Mouse (Mus musculus): ENCODE data around the gene Hrct1. TPM values are rescaled to one million over a fixed set of nuclear protein-coding genes. Genes with fewer than 3 reads are reported as not detected.

Gene Hrct1
- polyA plus RNA-seq, 1 experiment from 2014 or later = 0.29 TPM

GRCm38 (mm10) chr4:43733186-43733585 is 6.2 kb downstream of the Hrct1 start:
- 83% methylated on average over 5 of the region's 5 CpGs for WGBS
- no peak overlapping the region for H3K4me2 ChIP-seq (ENCODE audit: low read length)
- H3K27me3 ChIP-seq (ENCODE audit: control insufficient read depth, insufficient read depth, low read depth, low read length) = no peaks in the 10 kb centered on the region
- ATAC-seq = no peak
- no peaks in the 10 kb centered on the region for H3K4me1 ChIP-seq (ENCODE audit: control insufficient read depth, insufficient read depth, low read length)
- H3K9me3 ChIP-seq (replicated peaks; ENCODE audit: control insufficient read depth, low read length, poor library complexity, severe bottlenecking) = no peaks in the 10 kb centered on the region
- no peak overlapping the region for H3K4me3 ChIP-seq (ENCODE audit: low read depth, low read length)
- H3K36me3 ChIP-seq (ENCODE audit: control insufficient read depth, insufficient read depth, low read length) = no peaks in the 10 kb centered on the region
- H3K9ac ChIP-seq (ENCODE audit: low read depth, low read length) = no peak overlapping the region
- H3K27ac ChIP-seq (ENCODE audit: low read length) = no peak overlapping the region

DNA sequence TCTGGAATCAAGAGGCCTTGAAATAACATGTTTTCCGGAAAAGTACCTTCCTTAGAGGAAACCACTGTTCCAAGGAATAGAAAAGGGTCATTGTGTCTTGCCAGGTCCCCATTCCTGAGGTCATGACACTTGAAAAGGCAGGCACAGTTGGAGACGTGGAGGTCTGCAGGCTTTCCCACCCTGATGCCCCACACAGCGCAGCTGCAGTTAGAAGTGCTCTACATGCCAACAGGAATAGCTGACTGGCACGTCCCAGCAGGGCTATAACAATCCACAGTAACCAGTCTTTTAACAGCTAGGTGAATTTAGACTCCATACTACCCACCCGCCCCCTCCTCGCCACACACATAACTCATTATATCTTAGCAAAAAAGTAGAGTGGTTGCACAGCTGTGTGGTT is 10.2 kb downstream of the Hrct1 start:
- ATAC-seq = no peak
- Histone ChIP-seq H3K27me3 (ENCODE audit: control insufficient read depth, insufficient read depth, low read depth, low read length) (no peaks in the 10 kb centered on the region), H3K9ac (ENCODE audit: low read depth, low read length) (no peak overlapping the region), H3K27ac (ENCODE audit: low read length) (no peak overlapping the region), H3K4me2 (ENCODE audit: low read length) (no peak overlapping the region), H3K9me3 (replicated peaks; ENCODE audit: control insufficient read depth, low read length, poor library complexity, severe bottlenecking) (no peaks in the 10 kb centered on the region), H3K4me1 (ENCODE audit: control insufficient read depth, insufficient read depth, low read length) (no peaks in the 10 kb centered on the region), H3K36me3 (ENCODE audit: control insufficient read depth, insufficient read depth, low read length) (no peaks in the 10 kb centered on the region), H3K4me3 (ENCODE audit: low read depth, low read length) (no peak overlapping the region)
- whole genome bisulfite sequencing = 67% methylated on average over 6 of the region's 6 CpGs

DNA sequence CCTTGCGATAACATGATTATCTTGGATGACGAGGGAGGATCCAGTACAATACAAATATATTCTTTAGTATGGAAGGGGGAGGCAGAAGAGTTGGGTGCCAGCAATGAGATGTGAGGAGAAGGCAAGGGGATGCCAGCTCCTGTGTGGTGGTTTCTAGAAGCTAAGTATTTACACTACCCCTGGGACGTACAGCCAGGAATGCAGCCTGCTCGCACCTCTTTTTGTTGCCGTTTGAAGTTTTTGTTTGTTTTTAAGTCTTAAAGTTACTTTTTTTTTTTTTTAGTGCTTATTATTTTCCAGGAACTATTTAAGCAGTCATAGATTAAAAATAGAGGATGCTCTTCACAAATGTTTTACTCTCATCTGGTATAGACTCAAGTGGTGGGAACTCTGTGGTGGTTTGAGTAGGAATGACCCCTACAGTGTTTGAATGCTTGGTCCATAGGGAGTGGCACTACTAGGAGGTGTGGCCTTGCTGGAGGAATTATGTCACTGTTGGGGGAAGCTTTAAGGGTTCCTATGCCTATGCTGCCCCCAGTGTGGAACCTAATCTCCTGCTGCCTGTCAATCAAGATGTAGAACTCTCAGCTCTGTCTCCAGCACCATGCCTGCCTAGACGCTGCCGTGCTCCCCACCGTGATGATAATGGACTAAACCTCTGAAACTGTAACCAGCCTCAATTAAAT is 12.1 kb downstream of the Hrct1 start:
- 76% methylated on average over 8 of the region's 8 CpGs for WGBS

GRCm38 (mm10) chr4:43741526-43741925 is 14.5 kb downstream of the Hrct1 start:
- H3K4me3 ChIP-seq (ENCODE audit: low read depth, low read length) = no peak overlapping the region
- H3K4me2 ChIP-seq (ENCODE audit: low read length) = no peak overlapping the region
- H3K27ac ChIP-seq (ENCODE audit: low read length) = no peak overlapping the region
- H3K36me3 ChIP-seq (ENCODE audit: control insufficient read depth, insufficient read depth, low read length) = no peaks in the 10 kb centered on the region
- H3K4me1 ChIP-seq (ENCODE audit: control insufficient read depth, insufficient read depth, low read length) = no peaks in the 10 kb centered on the region
- no peaks in the 10 kb centered on the region for H3K27me3 ChIP-seq (ENCODE audit: control insufficient read depth, insufficient read depth, low read depth, low read length)
- WGBS = 65% methylated on average over 5 of the region's 5 CpGs
- H3K9me3 ChIP-seq (replicated peaks; ENCODE audit: control insufficient read depth, low read length, poor library complexity, severe bottlenecking) = no peaks in the 10 kb centered on the region
- ATAC-seq = no peak
- H3K9ac ChIP-seq (ENCODE audit: low read depth, low read length) = no peak overlapping the region

More for the DNA sequence above, 12.1 kb downstream of the Hrct1 start:
- no peak for ATAC-seq
- H3K4me1 ChIP-seq (ENCODE audit: control insufficient read depth, insufficient read depth, low read length) = no peaks in the 10 kb centered on the region
- no peaks in the 10 kb centered on the region for H3K36me3 ChIP-seq (ENCODE audit: control insufficient read depth, insufficient read depth, low read length)
- H3K27me3 ChIP-seq (ENCODE audit: control insufficient read depth, insufficient read depth, low read depth, low read length) = no peaks in the 10 kb centered on the region
- no peak overlapping the region for H3K4me3 ChIP-seq (ENCODE audit: low read depth, low read length)
- H3K27ac ChIP-seq (ENCODE audit: low read length) = no peak overlapping the region
- no peak overlapping the region for H3K9ac ChIP-seq (ENCODE audit: low read depth, low read length)
- H3K4me2 ChIP-seq (ENCODE audit: low read length) = no peak overlapping the region
- no peaks in the 10 kb centered on the region for H3K9me3 ChIP-seq (replicated peaks; ENCODE audit: control insufficient read depth, low read length, poor library complexity, severe bottlenecking)

DNA sequence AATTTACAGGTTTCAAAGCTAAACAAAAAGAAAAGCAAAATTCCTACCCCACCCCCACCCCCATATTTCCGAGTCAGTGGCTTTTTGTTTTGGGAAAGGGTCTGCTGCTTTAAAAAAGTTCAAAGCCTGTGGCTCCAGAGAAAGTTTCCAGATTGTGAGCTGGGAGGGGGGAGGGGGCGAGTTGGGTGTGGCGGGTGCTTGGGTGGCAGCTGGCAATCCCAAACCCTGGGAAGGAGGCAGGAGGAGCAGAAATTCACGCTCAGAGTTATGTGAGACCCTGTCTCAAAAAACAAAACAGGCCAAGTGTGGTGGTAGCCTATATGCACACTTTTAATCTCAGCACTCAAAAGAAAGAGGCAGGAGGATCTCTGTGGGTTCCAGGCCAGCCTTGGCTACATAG is 15.6 kb downstream of the Hrct1 start:
- no peak overlapping the region for H3K9ac ChIP-seq (ENCODE audit: low read depth, low read length)
- H3K4me1 ChIP-seq (ENCODE audit: control insufficient read depth, insufficient read depth, low read length) = no peaks in the 10 kb centered on the region
- no peaks in the 10 kb centered on the region for H3K27me3 ChIP-seq (ENCODE audit: control insufficient read depth, insufficient read depth, low read depth, low read length)
- no peak overlapping the region for H3K4me2 ChIP-seq (ENCODE audit: low read length)
- H3K36me3 ChIP-seq (ENCODE audit: control insufficient read depth, insufficient read depth, low read length) = no peaks in the 10 kb centered on the region
- ATAC-seq = no peak
- H3K27ac ChIP-seq (ENCODE audit: low read length) = no peak overlapping the region
- H3K4me3 ChIP-seq (ENCODE audit: low read depth, low read length) = no peak overlapping the region
- H3K9me3 ChIP-seq (replicated peaks; ENCODE audit: control insufficient read depth, low read length, poor library complexity, severe bottlenecking) = no peaks in the 10 kb centered on the region
- 32% methylated on average over 4 of the region's 4 CpGs for WGBS

DNA sequence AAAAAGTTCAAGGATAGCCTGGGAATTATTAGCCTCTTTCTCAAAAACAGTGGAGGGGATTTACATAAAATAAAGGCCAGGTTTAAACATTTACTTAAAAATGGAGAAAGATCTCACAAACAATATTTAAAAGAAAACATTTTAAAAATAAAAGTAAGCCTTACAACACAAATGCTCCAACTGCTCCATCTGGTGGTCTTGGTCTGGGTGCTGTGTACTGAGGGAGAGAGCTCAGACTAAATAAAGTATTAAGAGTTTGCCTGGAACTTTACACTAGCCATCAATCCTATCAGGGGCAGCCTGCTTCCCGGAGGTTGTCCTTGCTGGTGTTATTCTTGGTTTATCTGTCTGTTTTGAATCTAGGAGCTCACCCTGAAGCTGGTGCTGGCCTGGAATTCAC is 16.1 kb downstream of the Hrct1 start:
- H3K27ac ChIP-seq (ENCODE audit: low read length) = no peak overlapping the region
- no peak overlapping the region for H3K4me3 ChIP-seq (ENCODE audit: low read depth, low read length)
- no peak overlapping the region for H3K9ac ChIP-seq (ENCODE audit: low read depth, low read length)
- no peaks in the 10 kb centered on the region for H3K4me1 ChIP-seq (ENCODE audit: control insufficient read depth, insufficient read depth, low read length)
- no peaks in the 10 kb centered on the region for H3K36me3 ChIP-seq (ENCODE audit: control insufficient read depth, insufficient read depth, low read length)
- H3K4me2 ChIP-seq (ENCODE audit: low read length) = no peak overlapping the region
- no peak for ATAC-seq
- H3K27me3 ChIP-seq (ENCODE audit: control insufficient read depth, insufficient read depth, low read depth, low read length) = no peaks in the 10 kb centered on the region
- WGBS = 69% methylated on average over 1 of the region's 1 CpGs
- H3K9me3 ChIP-seq (replicated peaks; ENCODE audit: control insufficient read depth, low read length, poor library complexity, severe bottlenecking) = no peaks in the 10 kb centered on the region

DNA sequence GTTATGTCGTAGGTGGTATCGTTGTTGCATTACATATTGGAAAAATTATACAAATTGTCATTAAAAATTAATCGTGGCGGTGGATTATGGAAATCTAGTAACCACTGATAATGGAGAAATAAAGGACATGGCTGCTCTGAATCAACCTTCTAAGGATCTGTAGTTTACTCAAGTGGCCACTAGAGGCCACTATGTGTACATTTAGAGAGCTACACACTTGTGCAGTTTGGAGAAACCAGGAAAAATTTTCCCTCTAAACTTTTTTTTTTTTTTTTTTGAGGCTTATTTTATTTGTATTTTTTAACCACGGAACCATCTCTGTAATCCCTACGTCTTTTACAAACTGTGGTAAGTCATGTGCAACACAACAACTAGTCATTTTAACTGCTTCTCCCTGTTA is 18.2 kb downstream of the Hrct1 start:
- no peak for ATAC-seq
- Histone ChIP-seq H3K4me2 (ENCODE audit: low read length) (no peak overlapping the region), H3K9ac (ENCODE audit: low read depth, low read length) (no peak overlapping the region), H3K27me3 (ENCODE audit: control insufficient read depth, insufficient read depth, low read depth, low read length) (no peaks in the 10 kb centered on the region), H3K9me3 (replicated peaks; ENCODE audit: control insufficient read depth, low read length, poor library complexity, severe bottlenecking) (no peaks in the 10 kb centered on the region), H3K4me3 (ENCODE audit: low read depth, low read length) (no peak overlapping the region), H3K27ac (ENCODE audit: low read length) (no peak overlapping the region), H3K36me3 (ENCODE audit: control insufficient read depth, insufficient read depth, low read length) (no peaks in the 10 kb centered on the region), H3K4me1 (ENCODE audit: control insufficient read depth, insufficient read depth, low read length) (no peaks in the 10 kb centered on the region)
- 18% methylated on average over 6 of the region's 6 CpGs for WGBS

- whole genome bisulfite sequencing = 84% methylated on average over 6 of the region's 6 CpGs
- H3K36me3 ChIP-seq (ENCODE audit: control insufficient read depth, insufficient read depth, low read length) = no peaks in the 10 kb centered on the region
- no peak overlapping the region for H3K27ac ChIP-seq (ENCODE audit: low read length)
- H3K27me3 ChIP-seq (ENCODE audit: control insufficient read depth, insufficient read depth, low read depth, low read length) = no peaks in the 10 kb centered on the region
- H3K9me3 ChIP-seq (replicated peaks; ENCODE audit: control insufficient read depth, low read length, poor library complexity, severe bottlenecking) = no peaks in the 10 kb centered on the region
- H3K9ac ChIP-seq (ENCODE audit: low read depth, low read length) = no peak overlapping the region
- ATAC-seq = no peak
- no peaks in the 10 kb centered on the region for H3K4me1 ChIP-seq (ENCODE audit: control insufficient read depth, insufficient read depth, low read length)
- H3K4me3 ChIP-seq (ENCODE audit: low read depth, low read length) = no peak overlapping the region
- no peak overlapping the region for H3K4me2 ChIP-seq (ENCODE audit: low read length)
These were observed 30.2 kb downstream of the Hrct1 start for GRCm38 (mm10) chr4:43757213-43757612.

DNA sequence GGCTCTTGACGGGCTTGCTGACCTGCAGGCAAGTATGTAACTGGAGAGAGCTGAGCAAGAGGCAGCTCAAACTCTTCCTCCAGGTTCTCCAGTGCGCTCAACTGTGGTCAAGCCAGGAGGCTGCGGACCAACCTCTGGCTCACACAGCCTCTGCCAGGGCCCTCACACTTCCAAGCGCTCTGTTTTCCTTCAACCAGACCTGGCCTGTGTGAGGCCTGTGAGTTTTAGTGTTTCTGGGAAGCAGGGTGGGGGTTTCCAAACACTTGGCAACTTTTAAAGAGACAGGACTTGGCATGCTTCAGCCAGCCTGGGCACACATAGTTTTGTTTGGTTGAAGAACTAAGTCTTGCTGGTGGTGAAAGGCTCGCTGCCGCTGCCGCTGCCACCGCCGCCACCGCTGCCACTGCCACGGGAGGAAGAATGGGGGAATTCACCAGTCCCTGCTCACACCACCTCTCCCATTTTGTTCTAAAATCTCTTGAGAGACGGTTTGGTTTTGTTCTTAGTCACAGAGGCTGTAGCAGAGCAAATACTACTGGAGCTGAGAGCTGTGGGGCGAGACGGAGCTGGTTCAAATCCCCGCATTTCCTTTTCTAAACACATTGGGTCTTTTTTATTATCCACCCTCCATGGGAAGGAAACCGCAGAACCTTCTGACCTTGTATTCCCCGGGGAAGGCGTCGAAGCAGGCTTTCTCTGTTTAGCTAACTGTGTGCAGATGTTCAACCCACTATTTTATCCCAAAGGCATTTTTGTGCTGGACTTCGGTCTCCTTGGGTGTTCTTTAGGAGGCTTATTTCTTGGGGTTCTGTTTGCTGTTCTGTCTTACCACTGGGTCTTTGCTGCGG is 32.8 kb downstream of the Hrct1 start:
- Histone ChIP-seq H3K36me3 (ENCODE audit: control insufficient read depth, insufficient read depth, low read length) (no peaks in the 10 kb centered on the region), H3K9ac (ENCODE audit: low read depth, low read length) (no peak overlapping the region), H3K27me3 (ENCODE audit: control insufficient read depth, insufficient read depth, low read depth, low read length) (no peaks in the 10 kb centered on the region; the same call in 1 of the 2 replicates), H3K27ac (ENCODE audit: low read length) (no peak overlapping the region), H3K4me3 (ENCODE audit: low read depth, low read length) (no peak overlapping the region), H3K4me1 (ENCODE audit: control insufficient read depth, insufficient read depth, low read length) (no peaks in the 10 kb centered on the region), H3K4me2 (ENCODE audit: low read length) (no peak overlapping the region), H3K9me3 (replicated peaks; ENCODE audit: control insufficient read depth, low read length, poor library complexity, severe bottlenecking) (no peaks in the 10 kb centered on the region)
- ATAC-seq = no peak
- WGBS = 85% methylated on average over 21 of the region's 21 CpGs
